Mouse (Mus musculus): ENCODE data around the gene Tex44.

The Tex44 gene

DNA sequence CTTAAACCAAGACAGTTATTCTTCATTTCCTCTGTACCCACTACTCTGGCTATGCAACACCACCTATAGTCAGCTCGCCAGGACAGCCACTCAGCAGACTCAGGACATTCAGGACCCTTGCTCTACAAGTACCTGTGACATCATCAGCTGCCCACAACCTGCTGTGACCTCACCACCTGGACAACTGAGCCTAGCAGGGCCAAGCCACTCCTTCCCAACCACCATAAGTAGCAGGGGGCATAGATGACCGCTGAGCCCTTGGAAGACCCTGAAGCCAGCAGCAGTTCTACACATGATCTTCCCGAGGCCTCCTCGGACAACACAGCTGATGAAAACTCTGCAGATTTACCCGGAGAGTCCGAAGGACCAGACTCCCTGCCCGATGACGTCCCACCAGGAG, at the start of gene Tex44, which contains the start of gene Nmur1:
Gene Tex44, plus strand, starts transcription at position 202 of the 400 bp plus-strand sequence.
Gene Nmur1, minus strand, starts transcription at position 101 of the 400 bp plus-strand sequence.
- DNase-seq (ENCODE audit: inconsistent age in 2 of 2, low spot score in 1 of 2) = no peak

DNA sequence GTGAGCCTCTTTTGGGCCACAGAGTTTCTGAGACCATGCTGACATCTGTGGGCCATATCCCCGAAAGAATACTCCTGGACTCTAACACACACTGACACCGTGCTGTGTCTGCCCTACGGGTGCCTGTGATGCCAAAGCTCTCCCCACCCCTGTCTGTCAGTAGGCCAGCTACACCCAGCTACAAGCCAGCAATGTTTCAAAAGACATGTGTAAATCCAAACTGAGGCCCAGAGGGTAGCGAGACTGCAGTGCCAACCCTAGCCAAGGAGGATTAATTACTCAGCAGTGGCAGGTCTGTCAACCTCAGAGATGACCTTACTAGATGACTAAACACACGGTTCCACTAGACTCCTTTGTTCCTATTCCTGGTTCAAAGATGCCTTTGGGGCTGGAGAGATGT, 49.8 kb upstream of the Tex44 start:
- DNase-seq (ENCODE audit: inconsistent age in 2 of 2, low spot score in 1 of 2) = peak in 1 of 2 experiments; percentile 73

DNA sequence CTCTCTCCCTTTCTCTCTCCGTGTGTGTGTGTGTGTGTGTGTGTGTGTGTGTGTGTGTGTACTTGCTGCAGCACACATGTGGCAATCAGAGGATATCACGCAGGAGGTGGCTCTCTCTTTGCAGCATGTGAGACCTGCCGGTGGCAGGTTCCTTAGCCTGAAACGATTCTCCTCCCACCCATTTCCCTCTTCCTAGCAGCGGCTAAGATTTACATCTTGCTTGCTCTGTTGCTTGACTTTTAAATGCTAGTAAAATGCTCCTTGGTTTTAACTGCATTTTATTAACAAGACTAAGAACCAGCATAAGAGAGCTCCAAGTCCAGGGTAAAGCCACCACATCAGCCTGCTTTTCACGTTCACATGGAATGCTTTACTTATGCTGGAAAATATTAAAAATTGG, 47.5 kb upstream of the Tex44 start:
- no peak for DNase-seq (ENCODE audit: inconsistent age in 2 of 2, low spot score in 1 of 2)

DNA sequence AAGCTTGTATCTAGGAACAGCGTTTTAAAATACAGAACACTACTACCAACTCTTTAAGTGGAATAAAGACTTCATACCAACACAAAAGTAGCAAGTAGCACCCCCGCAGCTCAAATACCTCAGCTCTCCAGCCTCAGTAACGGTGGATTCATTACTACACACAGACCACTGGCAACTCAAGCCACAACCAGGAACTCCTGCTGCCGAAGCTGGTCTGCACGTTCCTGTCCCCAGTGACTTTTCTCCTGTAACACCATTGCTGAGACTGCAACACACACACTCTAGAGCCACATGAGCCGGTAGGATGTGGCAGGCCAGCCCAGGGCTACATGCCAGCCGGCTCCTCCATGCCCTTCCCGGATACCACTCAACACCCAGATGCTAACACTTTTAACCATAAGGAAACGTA, 47.0 kb upstream of the Tex44 start:
- DNase-seq (ENCODE audit: inconsistent age in 2 of 2, low spot score in 1 of 2) = no peak

DNA sequence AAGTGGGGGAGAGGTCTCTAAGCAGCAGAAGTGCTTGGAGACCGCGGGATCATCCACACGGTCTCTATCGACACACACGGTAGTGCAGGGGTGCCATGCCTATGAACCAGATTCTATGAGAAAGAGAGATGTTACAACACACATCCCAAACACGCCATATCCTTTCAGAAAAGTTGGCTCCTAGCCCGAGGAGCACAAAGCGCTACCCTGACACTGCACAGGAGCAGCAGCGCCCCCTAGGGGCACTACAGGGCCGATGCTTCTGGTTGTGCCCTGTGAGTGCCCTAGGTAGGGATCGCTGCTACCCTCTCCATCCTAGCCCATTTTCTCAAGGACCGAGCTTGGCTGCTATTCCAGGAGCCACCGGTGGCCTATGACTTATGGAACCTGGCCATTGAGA, 45.1 kb upstream of the Tex44 start:
- DNase-seq (ENCODE audit: inconsistent age in 2 of 2, low spot score in 1 of 2) = peak; percentile 68 to 92

DNA sequence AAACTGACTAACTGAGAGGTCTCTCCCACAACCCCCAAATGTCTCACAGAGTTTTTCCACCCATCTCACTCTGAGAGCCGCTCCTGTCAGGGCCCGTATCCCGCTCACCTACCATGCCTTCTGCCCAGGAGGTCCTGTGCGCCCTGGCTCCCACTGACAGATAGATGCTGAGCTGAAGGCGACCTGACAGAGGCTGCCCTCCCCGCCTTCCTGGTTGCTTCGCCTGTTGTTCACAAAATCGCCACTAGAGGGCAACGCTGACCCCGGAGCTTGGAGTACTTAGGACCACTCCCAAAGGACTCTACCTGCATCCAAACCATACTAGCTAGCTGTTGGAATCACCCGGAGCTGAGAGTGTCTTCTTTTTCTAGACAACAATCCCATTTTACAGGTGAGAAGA, 36.9 kb upstream of the Tex44 start:
- peak; percentile 59 to 88 for DNase-seq (ENCODE audit: inconsistent age in 2 of 2, low spot score in 1 of 2)

DNA sequence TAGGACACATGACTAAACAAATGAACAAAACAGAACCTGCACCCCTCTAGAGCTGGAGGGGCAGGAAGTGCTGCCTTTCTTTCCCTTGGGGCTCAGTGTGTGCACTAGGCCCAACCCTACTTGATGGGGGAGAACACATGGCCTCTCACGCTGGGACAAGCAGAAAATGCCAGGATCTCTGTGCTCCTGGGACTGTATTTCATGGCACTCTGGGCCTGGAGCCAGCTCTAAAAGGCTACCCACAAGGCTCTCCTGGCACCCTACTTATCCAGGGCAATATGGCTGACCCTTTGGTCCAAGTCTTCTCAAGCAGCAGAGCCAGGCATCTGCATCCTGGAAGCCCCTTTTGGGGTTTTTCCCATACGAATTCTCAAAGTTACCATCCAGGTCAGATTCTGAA, 34.7 kb upstream of the Tex44 start:
- DNase-seq (ENCODE audit: inconsistent age in 2 of 2, low spot score in 1 of 2) = peak in 1 of 2 experiments; percentile 51

DNA sequence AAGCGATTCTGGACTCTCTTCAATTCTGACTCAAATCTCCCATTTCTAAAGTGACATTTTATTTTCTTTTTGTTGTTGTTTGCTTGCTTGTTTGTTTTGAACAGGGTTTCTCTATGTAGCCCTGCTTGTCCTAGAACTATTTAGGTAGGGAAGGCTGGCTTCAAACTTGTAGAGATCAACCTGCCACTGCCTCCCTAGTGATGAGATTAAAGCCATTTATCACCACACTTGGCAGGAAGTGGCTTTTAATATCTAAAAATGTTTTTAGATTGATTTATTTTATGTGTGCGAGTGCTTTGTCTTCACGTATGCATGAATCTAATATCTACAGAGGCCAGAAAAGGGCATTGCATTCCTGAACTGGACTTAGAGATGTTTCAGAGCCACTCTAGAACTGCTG, 32.9 kb upstream of the Tex44 start:
- DNase-seq (ENCODE audit: inconsistent age in 2 of 2, low spot score in 1 of 2) = no peak

DNA sequence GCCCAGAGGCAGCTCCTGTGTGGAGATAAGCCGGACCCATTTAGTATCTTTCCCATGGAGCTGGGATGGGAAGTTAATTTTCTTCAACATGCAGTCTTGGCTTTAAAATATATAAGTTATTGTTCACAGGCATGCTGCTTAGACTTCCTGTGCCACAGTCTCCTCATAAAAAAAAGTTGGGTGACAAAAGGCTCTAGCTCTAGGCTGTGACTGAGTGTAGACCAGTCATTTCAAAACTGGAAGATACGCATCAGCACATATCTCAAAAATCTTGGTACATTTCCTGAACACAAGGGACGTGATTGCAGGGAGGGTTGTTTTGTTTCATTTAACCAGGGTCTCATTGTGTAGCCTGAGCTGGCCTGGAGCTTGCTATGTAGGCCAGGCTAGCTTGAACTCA, 31.9 kb upstream of the Tex44 start:
- DNase-seq (ENCODE audit: inconsistent age in 2 of 2, low spot score in 1 of 2) = no peak

DNA sequence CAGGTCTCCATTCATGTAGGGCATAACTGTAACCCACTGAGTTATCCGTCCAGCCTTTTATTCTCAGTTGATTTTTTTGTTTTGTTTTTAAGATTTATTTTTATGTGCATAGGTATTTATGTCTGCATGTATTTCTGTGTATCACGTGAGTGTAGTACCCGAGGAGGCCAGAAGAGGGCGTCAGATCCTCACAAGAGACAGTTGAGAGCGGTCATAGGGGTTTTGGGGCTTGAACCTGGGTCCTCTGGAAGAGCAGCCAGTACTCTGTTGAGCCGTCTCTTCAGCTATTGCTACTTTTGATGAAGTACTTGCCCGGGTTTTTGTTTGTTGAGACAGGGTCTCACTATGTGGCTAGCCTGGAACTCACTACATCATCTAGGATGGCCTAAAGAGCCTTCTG, 30.2 kb upstream of the Tex44 start:
- no peak for DNase-seq (ENCODE audit: inconsistent age in 2 of 2, low spot score in 1 of 2)

DNA sequence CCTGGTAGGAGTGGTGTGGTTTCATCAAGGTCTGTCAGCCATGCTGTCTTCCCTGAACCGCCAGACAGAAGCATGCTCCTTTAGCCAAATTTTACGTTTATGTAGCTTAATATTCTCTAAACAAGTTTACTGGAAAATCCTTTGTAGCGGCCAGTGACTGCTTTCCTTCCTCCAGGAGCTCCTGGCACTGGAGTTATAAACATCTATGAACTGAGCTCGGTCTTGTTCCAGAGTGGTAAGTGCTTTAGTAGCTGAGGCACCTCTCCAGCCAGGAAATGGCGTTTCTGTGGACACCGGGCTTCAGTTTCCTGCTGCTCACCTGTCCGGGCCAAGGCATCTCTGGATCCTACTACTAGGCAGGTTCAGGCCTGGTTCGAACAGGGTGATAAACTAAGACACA, 28.5 kb upstream of the Tex44 start:
- DNase-seq (ENCODE audit: inconsistent age in 2 of 2, low spot score in 1 of 2) = no peak

DNA sequence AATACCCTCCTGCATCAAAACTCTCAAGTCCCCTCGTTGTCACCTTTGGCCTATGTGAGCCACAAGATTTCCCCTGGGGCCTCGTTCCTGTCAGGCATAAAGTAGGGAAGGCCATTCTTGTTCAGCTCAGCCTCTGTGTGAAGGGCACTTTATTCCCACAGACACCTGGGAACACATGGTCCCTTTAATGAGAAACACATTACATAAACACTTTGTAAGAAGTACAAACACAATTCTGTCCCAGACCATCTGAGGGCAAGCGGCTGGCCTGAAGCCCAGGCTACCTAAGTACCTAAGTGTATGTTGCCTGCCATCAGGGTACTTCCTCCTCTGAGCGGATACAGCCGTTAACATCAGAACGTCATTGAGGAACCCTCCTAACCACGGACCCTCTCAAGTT, 27.9 kb upstream of the Tex44 start:
- no peak for DNase-seq (ENCODE audit: inconsistent age in 2 of 2, low spot score in 1 of 2)

DNA sequence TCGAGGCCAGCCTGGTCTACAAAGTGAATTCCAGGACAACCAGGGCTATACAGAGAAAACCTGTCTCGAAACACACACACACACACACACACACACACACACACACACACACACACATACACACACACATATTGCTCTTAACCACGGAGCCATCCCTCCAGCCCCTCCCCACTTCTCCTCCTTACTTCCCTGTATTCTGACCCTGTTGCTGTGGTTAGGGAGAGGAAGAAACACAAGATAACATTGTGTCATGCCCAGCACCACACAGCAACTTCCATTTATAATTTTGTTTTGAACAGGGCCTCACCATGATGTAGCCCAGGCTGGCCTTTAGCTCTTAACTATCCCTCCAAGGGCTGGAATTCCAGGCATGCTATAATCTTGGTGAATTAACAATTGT, 26.8 kb upstream of the Tex44 start:
- no peak for DNase-seq (ENCODE audit: inconsistent age in 2 of 2, low spot score in 1 of 2)

DNA sequence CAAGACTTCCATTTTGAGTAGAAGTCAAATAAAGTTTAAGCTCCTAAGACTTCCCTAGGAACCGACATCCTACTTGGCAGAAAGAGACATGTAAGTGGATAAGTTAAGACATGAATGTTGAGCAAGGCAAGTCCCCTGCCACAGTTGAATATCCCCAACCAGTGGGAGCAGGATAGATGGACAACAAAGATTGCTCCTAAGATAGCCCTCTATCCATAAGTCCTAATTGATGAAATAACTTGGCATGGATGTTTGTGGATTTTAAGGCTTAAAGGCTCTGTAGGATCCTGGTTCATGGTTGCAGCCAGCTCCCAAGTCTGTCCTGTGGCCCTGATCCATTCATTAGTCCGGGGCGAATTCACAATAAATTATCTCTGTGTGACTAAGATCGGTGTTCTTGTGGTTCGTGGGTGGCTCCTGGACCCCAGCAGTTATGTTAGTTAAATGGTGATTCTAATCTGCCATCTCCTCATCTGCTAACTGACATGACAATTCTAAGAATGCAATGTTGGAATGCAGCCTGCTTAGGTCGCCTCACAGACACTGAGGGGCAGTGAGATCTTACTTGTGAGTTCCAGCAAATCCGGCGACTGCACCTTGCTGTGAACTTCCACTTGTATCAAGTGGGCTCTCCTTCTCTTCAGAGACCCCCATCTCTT, 25.9 kb upstream of the Tex44 start:
- no peak for DNase-seq (ENCODE audit: inconsistent age in 2 of 2, low spot score in 1 of 2)

DNA sequence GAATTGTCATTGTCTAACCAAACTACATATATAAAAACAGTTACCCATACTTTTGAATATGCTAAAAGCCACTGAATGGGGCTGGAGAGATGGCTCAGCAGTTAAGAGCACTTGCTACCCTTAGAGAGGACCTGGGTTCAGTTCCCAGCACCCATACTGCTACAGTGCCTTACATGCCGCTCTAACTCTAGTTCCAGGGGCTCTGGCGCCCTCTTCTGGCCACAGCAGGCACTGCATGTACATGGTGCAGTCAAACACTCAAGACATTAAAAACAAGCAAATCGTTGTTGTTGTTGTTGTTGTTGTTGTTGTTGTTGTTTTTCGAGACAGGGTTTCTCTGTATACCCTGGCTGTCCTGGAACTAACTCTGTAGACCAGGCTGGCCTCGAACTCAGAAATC, 21.3 kb upstream of the Tex44 start:
- no peak for DNase-seq (ENCODE audit: inconsistent age in 2 of 2, low spot score in 1 of 2)

DNA sequence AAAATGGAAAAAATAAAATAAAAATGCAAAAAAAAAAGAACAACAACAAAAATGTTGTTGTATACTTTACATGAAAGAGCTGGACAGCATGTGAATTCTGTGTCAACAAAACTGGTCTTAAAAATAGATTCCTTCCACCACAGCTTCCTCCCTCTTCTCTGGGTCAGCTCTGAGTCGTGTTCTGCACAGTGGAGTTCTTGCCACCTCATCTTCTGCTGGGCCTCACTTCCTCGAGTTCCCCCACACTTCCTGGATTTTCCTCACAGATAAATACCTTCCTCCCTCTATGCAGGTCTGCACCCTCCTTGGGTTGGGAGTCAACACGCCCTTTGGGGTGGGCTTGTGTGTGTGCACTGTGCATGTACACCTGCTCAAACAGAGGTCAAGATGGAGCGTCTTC, 19.8 kb upstream of the Tex44 start:
- no peak for DNase-seq (ENCODE audit: inconsistent age in 2 of 2, low spot score in 1 of 2)

DNA sequence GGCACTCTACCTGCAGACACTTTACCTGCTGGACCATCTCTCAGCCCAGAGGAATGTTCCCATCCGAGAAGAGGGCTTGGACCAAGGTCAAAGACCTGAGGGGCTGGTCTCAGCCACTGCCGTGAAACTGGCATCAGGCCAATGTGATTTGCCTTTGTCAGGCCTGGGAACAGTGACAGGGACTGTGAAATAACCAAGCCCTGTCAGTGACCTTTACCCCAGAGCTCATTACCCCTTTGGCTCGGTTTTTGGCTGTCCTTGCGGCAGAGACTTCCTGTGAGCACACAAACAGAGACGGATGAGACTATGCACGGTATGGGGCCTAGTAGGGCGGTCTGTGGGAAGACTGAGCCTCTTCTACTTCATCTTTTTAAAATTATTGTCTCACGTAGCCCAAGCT, 19.2 kb upstream of the Tex44 start:
- DNase-seq (ENCODE audit: inconsistent age in 2 of 2, low spot score in 1 of 2) = peak; percentile 38 to 70

DNA sequence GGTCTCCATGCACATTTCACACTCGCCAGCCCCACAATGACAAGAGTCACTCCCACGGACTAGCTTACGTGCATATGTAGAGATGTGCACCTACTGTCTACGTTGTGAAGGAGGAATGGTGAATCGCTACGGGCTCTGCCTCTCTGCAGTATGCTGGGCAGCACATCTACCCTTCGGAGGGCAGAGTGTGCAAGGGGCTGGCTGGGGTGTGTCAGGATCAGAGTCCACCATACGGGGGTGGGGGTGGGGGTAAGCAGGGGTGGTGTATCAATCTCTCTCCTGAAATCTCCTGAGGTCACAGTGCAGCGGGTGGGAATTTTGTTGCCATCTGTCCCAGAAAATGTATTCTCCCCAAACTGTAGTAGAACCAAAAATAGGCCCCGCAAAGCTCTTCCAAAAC, 17.6 kb upstream of the Tex44 start:
- no peak for DNase-seq (ENCODE audit: inconsistent age in 2 of 2, low spot score in 1 of 2)

DNA sequence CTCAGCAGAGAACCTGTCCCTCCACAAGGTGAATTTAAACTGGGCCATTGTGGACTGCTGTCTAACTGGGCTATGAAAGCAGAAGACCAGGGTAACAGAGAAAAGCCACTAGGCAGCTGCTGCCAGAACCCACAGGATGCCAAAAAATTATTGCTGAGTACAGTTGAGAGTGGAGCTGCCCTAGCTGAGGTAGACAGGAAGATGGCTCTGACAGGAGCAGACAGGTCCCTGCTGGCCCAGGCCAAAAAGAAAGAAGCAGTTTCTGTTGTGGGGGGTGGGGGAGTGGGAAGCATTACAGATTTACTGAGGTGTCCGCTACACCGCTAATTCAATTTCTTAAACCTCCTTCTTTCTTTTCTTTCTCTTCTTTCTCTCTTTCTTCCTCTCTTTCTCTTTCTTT, 16.7 kb upstream of the Tex44 start:
- no peak for DNase-seq (ENCODE audit: inconsistent age in 2 of 2, low spot score in 1 of 2)

DNA sequence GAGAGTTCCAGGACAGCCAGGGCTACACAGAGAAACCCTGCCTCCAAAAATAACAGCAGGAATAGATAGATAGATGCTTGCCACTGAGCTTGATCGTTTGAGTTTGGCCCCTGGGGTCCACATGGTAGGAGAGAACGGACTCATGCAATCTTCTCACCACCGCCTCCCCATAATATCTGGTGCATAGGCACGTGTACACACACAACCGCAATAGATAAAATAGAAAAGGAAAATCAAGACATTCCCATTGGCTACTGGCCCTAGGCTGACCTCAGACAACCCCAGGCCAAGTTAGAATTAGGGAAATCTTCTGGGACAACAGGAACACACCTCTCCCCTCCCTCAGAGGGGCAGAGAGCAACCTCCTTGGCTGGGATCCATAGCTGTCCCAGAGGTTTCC, 11.4 kb upstream of the Tex44 start:
- DNase-seq (ENCODE audit: inconsistent age in 2 of 2, low spot score in 1 of 2) = no peak

DNA sequence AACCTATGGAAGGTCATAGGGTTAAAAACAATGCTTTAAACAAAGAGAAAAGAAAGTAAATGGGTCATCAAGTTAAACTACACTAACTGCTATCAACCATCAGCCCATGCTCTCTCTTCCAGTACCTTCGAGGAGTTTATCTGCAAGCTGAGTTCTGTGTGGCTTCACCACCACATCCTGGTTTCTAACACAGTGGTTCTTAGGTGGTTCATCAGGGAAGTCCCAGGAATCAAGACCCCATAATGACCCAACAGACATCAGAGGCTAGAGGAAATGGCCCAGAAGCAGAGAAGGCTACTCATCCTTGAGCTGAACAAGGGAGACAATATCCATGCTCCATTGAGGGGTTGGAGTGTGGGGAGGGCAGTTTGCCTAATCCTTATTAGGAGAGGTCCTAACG, 11.0 kb upstream of the Tex44 start:
- DNase-seq (ENCODE audit: inconsistent age in 2 of 2, low spot score in 1 of 2) = no peak

DNA sequence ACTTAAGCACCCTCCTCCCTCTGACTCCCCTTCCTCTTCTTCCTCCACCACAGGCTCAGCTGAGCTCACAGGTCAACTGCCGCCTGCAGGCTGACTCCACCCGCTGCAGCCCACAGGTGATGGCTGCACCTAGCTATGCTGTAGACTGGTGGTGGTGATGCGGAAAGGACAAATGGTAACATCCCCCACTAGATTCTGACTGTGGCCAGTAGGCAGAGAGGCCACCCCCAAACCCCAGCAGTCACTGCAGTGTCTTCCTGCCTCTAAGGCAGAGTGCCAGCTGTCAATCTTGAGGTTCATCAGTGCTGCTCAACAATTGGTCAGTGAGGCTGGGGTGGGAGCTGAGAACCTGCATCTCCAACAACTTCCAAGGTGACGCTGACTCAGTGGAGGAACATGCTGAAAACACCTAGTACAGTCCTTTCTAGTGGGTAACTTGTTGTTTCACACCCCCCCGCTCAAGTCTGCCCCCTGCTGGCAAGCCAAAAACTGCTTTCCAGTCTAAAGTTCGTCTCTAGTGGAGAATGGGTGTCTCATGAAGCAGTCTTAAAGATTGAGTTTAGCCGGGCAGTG, 10.4 kb upstream of the Tex44 start:
- DNase-seq (ENCODE audit: inconsistent age in 2 of 2, low spot score in 1 of 2) = peak in 1 of 2 experiments; percentile 72

DNA sequence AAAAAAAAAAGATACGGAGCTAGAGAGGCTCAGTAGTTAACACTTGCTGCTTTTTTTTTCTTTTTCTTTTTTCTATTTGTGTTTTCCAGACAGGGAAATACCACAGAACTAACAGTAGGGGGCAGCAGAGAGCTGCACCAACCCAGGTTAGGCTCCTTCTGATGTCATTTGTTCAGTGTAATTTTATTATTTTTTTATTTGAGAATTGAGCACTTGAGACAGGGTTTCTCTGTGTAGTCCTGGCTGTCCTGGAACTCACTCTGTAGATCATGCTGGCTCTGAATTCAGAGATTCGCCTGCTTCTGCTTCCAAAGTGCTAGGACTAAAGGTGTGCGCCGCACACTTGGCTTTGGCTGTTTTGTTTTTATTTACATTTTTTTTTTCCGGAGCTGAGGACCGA, 9.8 kb upstream of the Tex44 start:
- DNase-seq (ENCODE audit: inconsistent age in 2 of 2, low spot score in 1 of 2) = peak in 1 of 2 experiments; percentile 61

All from adrenal gland, adult (tissue).